ENCODE assay signal across 11 mouse cellular contexts in the genomic region with DNA sequence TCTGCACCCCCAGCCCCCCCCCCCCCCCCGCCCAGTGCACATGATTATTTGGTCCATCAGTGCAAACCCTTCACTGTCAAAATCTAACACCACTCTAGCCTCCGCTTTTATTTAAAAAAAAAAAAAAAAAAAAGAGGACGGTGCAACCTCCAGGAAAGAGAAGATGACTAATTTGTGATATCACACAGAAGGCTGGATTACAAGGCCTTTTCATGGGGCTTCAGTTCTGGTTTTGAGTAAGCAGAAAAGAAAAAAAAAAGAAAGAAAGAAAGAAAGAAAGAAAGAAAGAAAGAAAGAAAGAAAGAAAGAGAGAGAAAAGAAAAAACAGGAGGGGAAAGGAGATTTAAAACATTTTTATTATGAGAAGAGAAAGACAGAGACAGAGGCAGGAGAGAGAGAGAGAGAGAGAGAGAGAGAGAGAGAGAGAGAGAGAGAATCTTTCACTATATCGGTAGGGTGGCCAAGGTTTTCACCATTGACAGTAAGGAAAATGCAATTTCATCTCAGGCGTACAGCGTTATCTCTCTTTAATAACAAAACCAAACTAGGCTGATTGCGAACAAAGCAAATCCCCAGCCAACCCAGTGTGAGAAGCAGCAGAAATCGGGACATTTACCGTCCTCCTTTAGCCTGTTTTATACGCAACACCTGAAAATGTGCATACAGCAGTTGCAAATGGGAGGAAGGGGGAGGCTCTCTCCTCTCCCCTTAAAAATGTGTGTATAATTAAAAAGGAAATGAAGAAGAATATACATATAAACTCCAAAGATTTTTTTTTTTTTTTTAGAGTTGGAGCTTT. TPM values are rescaled to one million over a fixed set of nuclear protein-coding genes. Genes with fewer than 3 reads are reported as not detected.
DNase-seq lines count a peak whose midpoint lies in the region; ATAC-seq and TF ChIP-seq lines count a peak whose summit lies in the region.
"Had no signal": no experiment of that assay in that cellular context is flagged by ENCODE, and none has a peak within 500 bp of the region (broad histone marks: within the 10 kb centered on the region; RNA-seq: fewer than 3 reads in every experiment).

No protein-coding gene starts in this region.

- DNase-seq in kidney, postnatal 0 days (ENCODE audit: low spot score): no peak
- no peak for DNase-seq in kidney, adult 8-10 months
- no peak for DNase-seq in limb, embryonic 10.5 days (ENCODE audit: low spot score)
- no peak for DNase-seq in left cerebral cortex, adult 2 months (ENCODE audit: extremely low spot score in 1 of 2, low spot score in 2 of 2)
- no peak for DNase-seq in adrenal gland, postnatal 25 days
- no peak for DNase-seq in spleen, postnatal 14 days (ENCODE audit: low spot score in 2 of 2)
- DNase-seq: adrenal gland, adult 8-10 months; right cerebral cortex, postnatal 25 days; thymus, postnatal 36 days had no signal

- intact Hi-C loops in left cerebral cortex, adult 2 months (cut with DNase I): no loop called here

- H3K4me3 ChIP-seq in kidney, postnatal 0 days (replicated peaks; ENCODE audit: low read depth, low read length): no peak overlapping the region
- peak overlapping the region; percentile 28 for H3K4me3 ChIP-seq in forebrain, embryonic 12.5 days (replicated peaks)
- H3K4me3 ChIP-seq in limb, embryonic 10.5 days: peak overlapping the region; percentile 47
- peak overlapping the region; percentile 27; the same call in 1 of the 2 replicates for H3K4me3 ChIP-seq in stomach, embryonic 14.5 days (ENCODE audit: low read depth, low read length)
- no peak overlapping the region for H3K4me3 ChIP-seq in left cerebral cortex, adult 2 months

- 13% methylated on average over 10 of the region's 10 CpGs for WGBS in kidney, postnatal 0 days
- WGBS in forebrain, embryonic 12.5 days: 6% methylated on average over 9 of the region's 10 CpGs
- 13% methylated on average over 10 of the region's 10 CpGs for WGBS in limb, embryonic 10.5 days
- 16% methylated on average over 10 of the region's 10 CpGs for WGBS in stomach, embryonic 14.5 days

- 0 out of 2 replicates have a peak overlapping the region, but pooled peaks have one; percentile 63 for H3K4me2 ChIP-seq in kidney, postnatal 0 days (ENCODE audit: low read length)
- peak overlapping the region; percentile 61 for H3K4me2 ChIP-seq in forebrain, embryonic 12.5 days
- H3K4me2 ChIP-seq in stomach, embryonic 14.5 days (replicated peaks; ENCODE audit: low read depth, low read length): peak overlapping the region; percentile 60

- H3K27me3 ChIP-seq in kidney, postnatal 0 days (ENCODE audit: insufficient read depth, low read length): peaks cover 30% of the 10 kb centered on the region
- H3K27me3 ChIP-seq in forebrain, embryonic 12.5 days: peaks cover 36% of the 10 kb centered on the region
- peaks cover 36% of the 10 kb centered on the region for H3K27me3 ChIP-seq in limb, embryonic 10.5 days (ENCODE audit: low read depth, poor library complexity, severe bottlenecking)
- H3K27me3 ChIP-seq in stomach, embryonic 14.5 days (ENCODE audit: control insufficient read depth, insufficient read depth, low read length): no peaks in the 10 kb centered on the region

- no peaks in the 10 kb centered on the region for H3K36me3 ChIP-seq in kidney, postnatal 0 days (ENCODE audit: insufficient read depth, low read length)
- no peaks in the 10 kb centered on the region for H3K36me3 ChIP-seq in forebrain, embryonic 12.5 days (replicated peaks)
- no peaks in the 10 kb centered on the region for H3K36me3 ChIP-seq in limb, embryonic 10.5 days
- no peaks in the 10 kb centered on the region for H3K36me3 ChIP-seq in stomach, embryonic 14.5 days (ENCODE audit: control insufficient read depth, insufficient read depth, low read length)

- H3K9me3 ChIP-seq in kidney, postnatal 0 days (replicated peaks; ENCODE audit: low read length): no peaks in the 10 kb centered on the region
- no peaks in the 10 kb centered on the region for H3K9me3 ChIP-seq in forebrain, embryonic 12.5 days
- H3K9me3 ChIP-seq in limb, embryonic 10.5 days (replicated peaks): no peaks in the 10 kb centered on the region
- H3K9me3 ChIP-seq in stomach, embryonic 14.5 days (ENCODE audit: control insufficient read depth, low read depth, low read length): no peaks in the 10 kb centered on the region

- no peaks in the 10 kb centered on the region; the same call in 1 of the 2 replicates for H3K4me1 ChIP-seq in kidney, postnatal 0 days (replicated peaks; ENCODE audit: insufficient read depth, low read length)
- H3K4me1 ChIP-seq in forebrain, embryonic 12.5 days: peaks cover 59% of the 10 kb centered on the region
- peaks cover 84% of the 10 kb centered on the region for H3K4me1 ChIP-seq in limb, embryonic 10.5 days
- peaks cover 16% of the 10 kb centered on the region for H3K4me1 ChIP-seq in stomach, embryonic 14.5 days (ENCODE audit: control insufficient read depth, insufficient read depth, low read length)

- H3K9ac ChIP-seq in kidney, postnatal 0 days (ENCODE audit: low read depth, low read length): no peak overlapping the region
- no peak overlapping the region for H3K9ac ChIP-seq in forebrain, embryonic 12.5 days
- H3K9ac ChIP-seq in stomach, embryonic 14.5 days (replicated peaks; ENCODE audit: low read depth, low read length): no peak overlapping the region

- no peak overlapping the region for H3K27ac ChIP-seq in kidney, postnatal 0 days
- H3K27ac ChIP-seq in forebrain, embryonic 12.5 days: peak overlapping the region; percentile 76
- peak overlapping the region; percentile 77; the same call in 1 of the 2 replicates for H3K27ac ChIP-seq in limb, embryonic 10.5 days
- no peak overlapping the region for H3K27ac ChIP-seq in stomach, embryonic 14.5 days (ENCODE audit: low read length)
- H3K27ac ChIP-seq in left cerebral cortex, adult 2 months: no peak overlapping the region

- no peak for ATAC-seq in kidney, postnatal 0 days (replicated peaks; ENCODE audit: low FRiP score, low read depth)
- ATAC-seq in forebrain, embryonic 12.5 days (ENCODE audit: low FRiP score): no peak
- no peak for ATAC-seq in stomach, embryonic 14.5 days (ENCODE audit: insufficient number of reproducible peaks, insufficient read depth, low FRiP score, low read depth)

- no peak for TF ChIP-seq CTCF in kidney, postnatal 0 days (IDR thresholded peaks at IDR 0.05; ENCODE audit: low read depth)
- TF ChIP-seq CTCF in left cerebral cortex, adult 2 months (IDR thresholded peaks at IDR 0.05): no peak

RNA-seq across cellular contexts. Expression of gene Zfhx3, which starts 1.3 kb away (rescaled TPM):
- 5.0 and 5.5 TPM in 2 replicates for polyA plus RNA-seq in kidney, postnatal 0 days (2015; fragmentation: Nextera tagmentation; extraction: Ambion mirVana)
- polyA plus RNA-seq in forebrain, embryonic 12.5 days (2016; fragmentation: Nextera tagmentation; extraction: Ambion mirVana): 30.1 and 30.5 TPM in 2 replicates
- polyA plus RNA-seq in limb, embryonic 10.5 days (2016; fragmentation: Nextera tagmentation; extraction: Ambion mirVana): 15.8 and 28.1 TPM in 2 replicates
- 24.1 and 25.4 TPM in 2 replicates for polyA plus RNA-seq in stomach, embryonic 14.5 days (2014; fragmentation: Nextera tagmentation; extraction: Ambion mirVana)
- total RNA-seq in left cerebral cortex, adult 2 months (2021): 1 to 10 TPM; 5.0 to 5.1 TPM
- total RNA-seq in adrenal gland, postnatal 25 days (2021): 52.6 and 56.3 TPM in 2 replicates

Comparison
In these comparisons a context has a peak if more than half of its experiments do, and no peak if none do; other contexts are left out.
1. H3K27ac ChIP-seq: peak in forebrain, embryonic 12.5 days (single experiment) and limb, embryonic 10.5 days (single experiment); none in kidney, postnatal 0 days (single experiment), stomach, embryonic 14.5 days (single experiment) and left cerebral cortex, adult 2 months (single experiment).
2. H3K4me3 ChIP-seq: peak in forebrain, embryonic 12.5 days (single experiment), limb, embryonic 10.5 days (single experiment) and stomach, embryonic 14.5 days (single experiment); none in kidney, postnatal 0 days (single experiment) and left cerebral cortex, adult 2 months (single experiment).
3. Peak in every context shown above with its lines, with median percentiles within 50 percentile points of each other: H3K4me2 ChIP-seq.